11 mouse cellular contexts compared by ENCODE assay signal in the genomic region with DNA sequence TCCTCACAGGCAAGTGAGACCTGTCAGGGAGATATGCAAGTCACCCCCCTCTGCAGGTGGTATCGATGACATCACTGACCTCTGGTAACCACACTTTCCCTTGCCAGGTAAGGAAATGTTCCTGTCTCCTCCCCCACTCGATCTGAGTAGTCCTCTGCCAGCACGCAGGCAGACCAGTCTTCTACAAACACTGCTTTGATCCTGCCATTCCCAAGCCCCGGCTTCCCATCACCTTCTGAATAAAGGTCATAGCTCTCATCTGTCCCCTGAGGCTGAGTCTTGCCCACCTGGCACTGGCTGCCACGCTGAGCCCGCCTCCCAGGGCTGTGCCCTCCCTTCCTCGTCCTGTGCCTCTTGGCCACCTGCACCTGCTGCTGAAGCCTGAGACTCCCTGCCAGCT. TPM values are rescaled to one million over a fixed set of nuclear protein-coding genes. Genes with fewer than 3 reads are reported as not detected.
A peak's percentile ranks its signal among the peaks of the same experiment; 100 is the strongest.
DNase-seq lines count a peak whose midpoint lies in the region; ATAC-seq and TF ChIP-seq lines count a peak whose summit lies in the region.
"Had no signal": no experiment of that assay in that cellular context is flagged by ENCODE, and none has a peak within 500 bp of the region (broad histone marks: within the 10 kb centered on the region; RNA-seq: fewer than 3 reads in every experiment).

No protein-coding gene starts in this region.

- H3K27ac ChIP-seq in gastrocnemius, adult 2 months = peak overlapping the region; percentile 61; the same call in 1 of the 2 replicates
- H3K27ac ChIP-seq in midbrain, embryonic 16.5 days (ENCODE audit: low read length) = no peak overlapping the region
- H3K27ac ChIP-seq: embryonic facial prominence, embryonic 12.5 days; liver, embryonic 14.5 days had no signal

- TF ChIP-seq POLR2A in lung, adult 2 months (IDR thresholded peaks at IDR 0.05; ENCODE audit: borderline replicate concordance, extremely low read depth, low read depth, low read length) = peak; percentile 20; the same call in 1 of the 2 replicates

- 18% methylated on average over 7 of the region's 7 CpGs for WGBS in lung, adult 2 months
- 37% methylated on average over 7 of the region's 7 CpGs for WGBS in midbrain, embryonic 16.5 days

- no peaks in the 10 kb centered on the region for H3K36me3 ChIP-seq in midbrain, embryonic 16.5 days (ENCODE audit: control insufficient read depth, insufficient read depth, low read length)
- H3K36me3 ChIP-seq: embryonic facial prominence, embryonic 12.5 days had no signal

- no peaks in the 10 kb centered on the region for H3K27me3 ChIP-seq in midbrain, embryonic 16.5 days (ENCODE audit: control insufficient read depth, insufficient read depth, low read depth, low read length)
- H3K27me3 ChIP-seq: embryonic facial prominence, embryonic 12.5 days had no signal

- no peak for TF ChIP-seq CTCF in gastrocnemius, adult 2 months (IDR thresholded peaks at IDR 0.05)
- TF ChIP-seq CTCF in lung, adult 2 months (IDR thresholded peaks at IDR 0.05; ENCODE audit: insufficient read depth, low read length) = no peak

- H3K4me1 ChIP-seq in lung, adult 2 months (ENCODE audit: control insufficient read depth, insufficient read depth, low read length) = no peaks in the 10 kb centered on the region; the same call in 1 of the 2 replicates
- H3K4me1 ChIP-seq in midbrain, embryonic 16.5 days (ENCODE audit: control insufficient read depth, insufficient read depth, low read length) = peaks cover 7% of the 10 kb centered on the region; the same call in 1 of the 2 replicates

- peak; percentile 47 for DNase-seq in gastrocnemius, adult 2 months
- no peak for DNase-seq in gastrocnemius, postnatal 4 days (ENCODE audit: low spot score in 2 of 2)
- peak; percentile 48 to 65 for DNase-seq in urinary bladder, adult 18-20 months (ENCODE audit: low spot score in 2 of 2)
- DNase-seq in urinary bladder, adult 2 months (ENCODE audit: low spot score) = no peak
- peak; percentile 66 for DNase-seq in lung, adult 2 months
- peak; percentile 31 for DNase-seq in testis, postnatal 14 days (ENCODE audit: low spot score)
- no peak for DNase-seq in natural killer cell, adult 2 months (ENCODE audit: low spot score in 2 of 2)
- DNase-seq: right cerebral cortex, postnatal 4 days had no signal

- H3K9me3 ChIP-seq in midbrain, embryonic 16.5 days (replicated peaks; ENCODE audit: control insufficient read depth, low read length, poor library complexity, severe bottlenecking) = no peaks in the 10 kb centered on the region
- H3K9me3 ChIP-seq: embryonic facial prominence, embryonic 12.5 days had no signal

- no peak overlapping the region for H3K9ac ChIP-seq in midbrain, embryonic 16.5 days (ENCODE audit: low read depth, low read length)
- H3K9ac ChIP-seq: embryonic facial prominence, embryonic 12.5 days; liver, embryonic 14.5 days had no signal

- H3K4me2 ChIP-seq in midbrain, embryonic 16.5 days (ENCODE audit: low read length) = no peak overlapping the region
- H3K4me2 ChIP-seq: embryonic facial prominence, embryonic 12.5 days had no signal

- intact Hi-C loops in gastrocnemius, adult 2 months (cut with DNase I) = no loop called here

- ATAC-seq in midbrain, embryonic 16.5 days = no peak

- no peak overlapping the region for H3K4me3 ChIP-seq in gastrocnemius, adult 2 months
- no peak overlapping the region for H3K4me3 ChIP-seq in lung, adult 2 months (replicated peaks; ENCODE audit: extremely low read depth, low read depth, low read length)
- H3K4me3 ChIP-seq in midbrain, embryonic 16.5 days (ENCODE audit: low read depth, low read length) = no peak overlapping the region
- H3K4me3 ChIP-seq: embryonic facial prominence, embryonic 12.5 days had no signal

RNA-seq across cellular contexts. Expression of gene Krt18, which starts 11.2 kb away (rescaled TPM):
- total RNA-seq in gastrocnemius, adult 2 months (2021) = under 1 TPM in 1 of 2 experiments, not detected in 1; 0.33 TPM
- total RNA-seq in gastrocnemius, postnatal 4 days (2021) = 1 to 10 TPM; 2.3 to 5.8 TPM
- 642 and 655 TPM in 2 replicates for polyA plus RNA-seq in urinary bladder, adult 2 months (2012; rRNA removed)
- 62.6 and 63.8 TPM in 2 replicates for polyA plus RNA-seq in lung, adult 2 months (2012; rRNA removed)
- polyA plus RNA-seq in midbrain, embryonic 16.5 days (2015; fragmentation: Nextera tagmentation; extraction: Ambion mirVana) = 3.8 and 5.1 TPM in 2 replicates

RNA-seq across cellular contexts. Expression of gene Krt8, which starts 12.5 kb away (rescaled TPM):
- not detected for total RNA-seq in gastrocnemius, adult 2 months (2021)
- total RNA-seq in gastrocnemius, postnatal 4 days (2021) = 1 to 10 TPM; 4.0 to 4.7 TPM
- 382 and 417 TPM in 2 replicates for polyA plus RNA-seq in urinary bladder, adult 2 months (2012; rRNA removed)
- 128 and 147 TPM in 2 replicates for polyA plus RNA-seq in lung, adult 2 months (2012; rRNA removed)
- polyA plus RNA-seq in midbrain, embryonic 16.5 days (2015; fragmentation: Nextera tagmentation; extraction: Ambion mirVana) = 2.2 TPM in 2 replicates

RNA-seq across cellular contexts. Expression of gene Eif4b, which starts 56.8 kb away (rescaled TPM):
- total RNA-seq in gastrocnemius, adult 2 months (2021) = 100 to 1,000 TPM; 187 to 246 TPM
- total RNA-seq in gastrocnemius, postnatal 4 days (2021) = 100 to 1,000 TPM; 182 to 199 TPM
- 121 and 170 TPM in 2 replicates for polyA plus RNA-seq in urinary bladder, adult 2 months (2012; rRNA removed)
- polyA plus RNA-seq in lung, adult 2 months (2012; rRNA removed) = 47.3 and 87.1 TPM in 2 replicates
- polyA plus RNA-seq in midbrain, embryonic 16.5 days (2015; fragmentation: Nextera tagmentation; extraction: Ambion mirVana) = 87.3 and 90.0 TPM in 2 replicates

Comparison
In these comparisons a context has a peak if more than half of its experiments do, and no peak if none do; other contexts are left out.
1. DNase-seq: peak in gastrocnemius, adult 2 months (single experiment), urinary bladder, adult 18-20 months (2 of 2), lung, adult 2 months (single experiment) and testis, postnatal 14 days (single experiment); none in gastrocnemius, postnatal 4 days (0 of 2), urinary bladder, adult 2 months (single experiment) and natural killer cell, adult 2 months (0 of 2).
2. RNA of gene Krt18, which starts 11.2 kb away (polyA plus RNA-seq): 642 to 655 TPM in urinary bladder, adult 2 months and 62.6 to 63.8 TPM in lung, adult 2 months; 3.8 to 5.1 TPM in midbrain, embryonic 16.5 days; every median in the first group is over 10 times any median in the second.
3. RNA of gene Krt8, which starts 12.5 kb away (polyA plus RNA-seq): 382 to 417 TPM in urinary bladder, adult 2 months and 128 to 147 TPM in lung, adult 2 months; 2.2 TPM in midbrain, embryonic 16.5 days; every median in the first group is over 10 times any median in the second.